Mouse (Mus musculus) G1E (cell line): Measurements from ENCODE around the gene Nipa2. TPM values are rescaled to one million over a fixed set of nuclear protein-coding genes. Genes with fewer than 3 reads are reported as not detected.
"Not testable (repeated sequence)": the region's sequence is repeated elsewhere in the genome, so short reads cannot be mapped to it uniquely, and the experiment has no call there.

Experiments used
- ATAC-seq: 2 replicates; pipeline ENCODE4 v1.8.0; 2016; ENCODE audit warnings: mild to moderate bottlenecking; ENCODE audit not compliant: insufficient number of reproducible peaks, poor library complexity, low FRiP score, severe bottlenecking; ENCODE audit errors: extremely low read depth
- DNase-seq: peaks from one replicate; pipeline ENCODE4 v3.0.0; 2012; ENCODE audit warnings: low spot score
- H3K27me3 ChIP-seq: 2 replicates; pipeline ENCODE4 v1.6.1; 2012; ENCODE audit warnings: mild to moderate bottlenecking, low read length, inconsistent platforms; ENCODE audit not compliant: insufficient read depth
- H3K36me3 ChIP-seq: replicated peaks from 2 replicates; pipeline ENCODE3; 2012; ENCODE audit warnings: mild to moderate bottlenecking, inconsistent platforms
- H3K4me1 ChIP-seq: 2 replicates; pipeline ENCODE4 v1.6.1; 2012; ENCODE audit warnings: low read depth, low read length, inconsistent platforms, mixed read lengths; ENCODE audit not compliant: insufficient read depth
- H3K4me3 ChIP-seq: 2 replicates; pipeline ENCODE4 v1.5.1; 2012; ENCODE audit warnings: low read depth, mild to moderate bottlenecking, inconsistent platforms, low read length, moderate library complexity, mixed read lengths
- H3K9me3 ChIP-seq: replicated peaks from 2 replicates; pipeline ENCODE4 v1.6.1; 2012; ENCODE audit warnings: inconsistent platforms
- CTCF ChIP-seq: IDR thresholded peaks from 2 replicates; pipeline ENCODE4 v1.5.1; 2012; ENCODE audit warnings: low read depth, low read length, inconsistent platforms, mixed read lengths
- GATA1 ChIP-seq: IDR thresholded peaks from 2 replicates; pipeline ENCODE4 v1.6.1; 2012; ENCODE audit warnings: borderline replicate concordance, low read length, inconsistent platforms, mixed read lengths
- GATA2 ChIP-seq: IDR thresholded peaks from 2 replicates; pipeline ENCODE4 v1.6.1; 2012; ENCODE audit warnings: low read depth, low read length, inconsistent platforms, borderline replicate concordance
- POLR2AphosphoS5 ChIP-seq: IDR thresholded peaks from 2 replicates; pipeline ENCODE4 v1.6.1; 2012; ENCODE audit warnings: low read depth, low read length, inconsistent platforms; ENCODE audit not compliant: insufficient replicate concordance
- TAL1 ChIP-seq: conservative IDR thresholded peaks from 2 replicates; pipeline ENCODE4 v1.6.1; 2012; ENCODE audit warnings: low read depth, low read length, inconsistent platforms, mixed read lengths
- polyA plus RNA-seq: library from polyadenylated mRNA; stranded (reverse); fragments of >175 nt; gene quantifications from 2 replicates; pipeline ENCODE4 v1.2.3, GENCODE M21; 2012
- total RNA-seq, 2 experiments: library from RNA; stranded (forward) in 1 of 2; stranded (reverse) in 1 of 2; fragments of 200-1000 nt in 1 of 2; fragments of >200 nt in 1 of 2; fragmentation: Nextera tagmentation in 1 of 2; gene quantifications; 2 replicates each; pipeline ENCODE4 v1.2.3; 2014 to 2017

The Nipa2 gene
- total and polyA plus RNA-seq, 3 experiments = 8.9 to 59.1 (median 46.8) TPM

DNA sequence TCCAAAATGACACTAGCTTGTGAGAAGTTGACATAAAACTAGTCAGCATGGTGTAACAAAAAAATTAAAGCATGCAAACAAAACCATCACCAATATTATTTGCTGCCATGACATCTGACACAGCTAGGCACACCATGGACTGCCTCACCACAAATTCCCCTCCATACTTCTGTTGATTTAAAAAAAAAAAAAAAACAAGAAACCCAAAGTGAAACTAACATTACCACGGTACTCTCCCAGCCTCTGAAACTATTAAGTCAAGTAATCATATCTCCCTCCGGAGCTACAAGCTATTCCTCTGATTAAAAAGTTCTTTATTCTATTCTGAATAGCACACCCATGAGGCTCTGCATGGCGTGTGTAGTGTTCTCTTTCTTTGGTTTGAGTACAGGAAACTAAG is 5.1 kb downstream of the Nipa2 start:
- no peak for TF ChIP-seq POLR2AphosphoS5
- TF ChIP-seq GATA1 = no peak
- TF ChIP-seq GATA2 = no peak
- TF ChIP-seq CTCF = no peak
- TF ChIP-seq TAL1 = no peak
- DNase-seq (no peak), ATAC-seq (no peak)
- Histone ChIP-seq H3K4me1 (peaks cover 16% of the 10 kb centered on the region), H3K27me3 (no peaks in the 10 kb centered on the region), H3K4me3 (no peak overlapping the region), H3K9me3 (no peaks in the 10 kb centered on the region), H3K36me3 (peaks cover 55% of the 10 kb centered on the region)

DNA sequence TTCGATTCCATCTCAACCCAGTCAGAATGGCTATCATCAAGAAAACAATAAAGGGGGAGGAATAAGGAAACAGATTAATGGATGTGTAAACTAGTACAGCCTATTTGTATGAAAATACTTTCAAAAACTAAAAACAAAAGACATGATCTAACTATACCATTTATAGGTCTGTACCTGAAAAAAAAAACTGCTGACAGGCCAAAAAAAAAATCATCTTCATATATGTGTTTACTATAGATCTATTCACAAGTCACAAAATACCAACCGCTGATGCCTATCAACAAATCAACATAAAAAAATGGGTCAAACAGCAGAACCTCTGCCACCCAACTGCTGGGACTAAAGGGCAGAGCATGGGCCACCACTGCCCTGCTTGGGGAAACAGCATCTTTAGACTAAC is 6.2 kb downstream of the Nipa2 start:
- Histone ChIP-seq H3K4me1 (peaks cover 15% of the 10 kb centered on the region), H3K27me3 (no peaks in the 10 kb centered on the region), H3K36me3 (peaks cover 55% of the 10 kb centered on the region), H3K9me3 (no peaks in the 10 kb centered on the region), H3K4me3 (no peak overlapping the region)
- TF ChIP-seq GATA2 (no peak), GATA1 (no peak), CTCF (no peak), TAL1 (no peak), POLR2AphosphoS5 (no peak)
- ATAC-seq (no peak), DNase-seq (no peak)

DNA sequence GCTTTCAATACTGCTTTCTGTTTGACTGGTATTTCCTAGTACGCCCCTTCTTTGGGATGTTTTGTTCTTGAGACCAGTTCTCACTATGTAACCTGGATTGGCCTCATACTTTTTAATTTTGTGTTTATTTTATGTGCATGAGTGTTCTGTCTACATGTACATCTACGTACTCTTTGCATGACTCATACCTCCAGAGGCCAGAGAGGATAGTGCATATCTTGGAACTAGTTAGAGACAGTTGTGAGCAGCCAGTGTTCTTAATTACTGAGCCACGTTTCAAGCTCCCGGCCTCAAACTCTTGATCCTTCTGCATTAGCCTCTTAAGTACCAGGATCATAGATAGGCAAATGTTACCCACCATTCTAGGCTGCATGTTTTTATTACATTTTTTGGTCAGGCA is 23.9 kb downstream of the Nipa2 start:
- Histone ChIP-seq H3K36me3 (peaks cover 64% of the 10 kb centered on the region), H3K9me3 (no peaks in the 10 kb centered on the region), H3K4me1 (no peaks in the 10 kb centered on the region), H3K27me3 (no peaks in the 10 kb centered on the region), H3K4me3 (no peak overlapping the region)
- no peak for DNase-seq
- TF ChIP-seq GATA1 = no peak
- TF ChIP-seq TAL1 = no peak
- TF ChIP-seq CTCF = no peak
- no peak for TF ChIP-seq GATA2
- no peak for TF ChIP-seq POLR2AphosphoS5
- no peak for ATAC-seq

DNA sequence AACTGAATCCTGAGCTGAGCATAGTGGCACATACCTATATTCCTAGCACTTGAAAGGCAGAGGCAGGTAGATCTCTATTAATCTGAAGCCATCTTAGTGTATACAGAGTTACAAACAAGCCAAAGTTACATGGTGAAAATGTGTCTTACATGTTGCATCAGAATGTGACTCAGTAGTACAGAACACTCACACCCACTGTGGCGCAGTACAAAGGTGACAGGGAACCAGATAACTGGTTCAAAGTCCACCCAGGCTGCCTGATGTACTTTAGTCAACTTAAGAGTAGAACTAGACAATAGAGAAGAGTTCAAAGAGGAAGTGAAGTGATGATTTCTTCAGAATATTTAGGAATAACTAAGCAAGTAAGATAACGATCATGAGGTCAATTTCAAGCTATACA is 27.3 kb downstream of the Nipa2 start:
- TF ChIP-seq GATA1 (no peak), GATA2 (no peak), POLR2AphosphoS5 (no peak), CTCF (no peak), TAL1 (no peak)
- no peaks in the 10 kb centered on the region for H3K27me3 ChIP-seq
- H3K9me3 ChIP-seq = no peaks in the 10 kb centered on the region
- ATAC-seq = no peak; the same call in 1 of the 2 replicates
- no peak for DNase-seq
- H3K4me3 ChIP-seq = no peak overlapping the region
- no peaks in the 10 kb centered on the region for H3K4me1 ChIP-seq
- H3K36me3 ChIP-seq = peaks cover 66% of the 10 kb centered on the region

DNA sequence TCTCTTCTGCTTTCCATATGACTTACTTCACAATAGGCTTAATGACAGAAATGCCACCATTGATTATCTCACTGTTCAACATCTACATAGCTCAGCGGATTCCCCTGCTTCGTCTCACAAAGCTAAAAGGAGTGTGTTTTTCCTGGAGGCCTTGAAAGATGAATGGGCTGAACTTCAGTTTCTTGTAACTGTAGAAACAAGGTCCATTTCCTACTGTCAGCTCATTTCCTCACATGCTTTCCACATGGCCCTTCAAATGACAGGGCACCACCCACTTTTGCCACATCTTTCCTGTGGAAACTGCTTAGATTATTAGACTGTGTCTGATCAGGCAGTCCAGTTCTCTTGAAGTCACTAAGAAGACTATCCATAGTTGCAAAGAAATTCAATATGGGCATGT is 33.6 kb downstream of the Nipa2 start:
- TF ChIP-seq GATA1 (no peak), POLR2AphosphoS5 (no peak), GATA2 (no peak), TAL1 (no peak), CTCF (no peak)
- Histone ChIP-seq H3K36me3 (peaks cover 67% of the 10 kb centered on the region), H3K4me1 (no peaks in the 10 kb centered on the region), H3K4me3 (no peak overlapping the region), H3K27me3 (no peaks in the 10 kb centered on the region), H3K9me3 (no peaks in the 10 kb centered on the region)
- ATAC-seq (no peak), DNase-seq (no peak)

DNA sequence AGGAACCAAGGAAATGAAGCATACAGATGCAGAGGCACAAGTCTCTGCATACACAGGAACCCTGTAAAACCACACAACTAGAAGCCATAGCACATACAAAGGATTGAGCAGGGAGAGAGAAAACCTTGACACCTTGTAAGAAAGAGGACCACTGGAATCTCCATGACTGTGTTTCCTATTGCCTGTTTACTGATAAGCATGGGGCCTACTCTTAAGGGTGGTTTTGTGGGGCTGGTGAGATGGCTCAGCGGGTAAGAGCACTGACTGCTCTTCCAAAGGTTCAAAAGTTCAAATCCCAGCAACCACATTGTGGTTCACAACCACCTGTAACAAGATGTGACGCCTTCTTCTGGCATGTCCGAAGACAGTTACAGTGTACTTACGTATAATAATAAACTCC is 35.0 kb downstream of the Nipa2 start:
- ATAC-seq = no peak
- DNase-seq = no peak
- Histone ChIP-seq H3K4me1 (no peaks in the 10 kb centered on the region), H3K9me3 (no peaks in the 10 kb centered on the region), H3K27me3 (no peaks in the 10 kb centered on the region), H3K36me3 (peaks cover 73% of the 10 kb centered on the region), H3K4me3 (no peak overlapping the region)
- TF ChIP-seq TAL1 (no peak), GATA2 (no peak), GATA1 (no peak), POLR2AphosphoS5 (no peak), CTCF (no peak)

DNA sequence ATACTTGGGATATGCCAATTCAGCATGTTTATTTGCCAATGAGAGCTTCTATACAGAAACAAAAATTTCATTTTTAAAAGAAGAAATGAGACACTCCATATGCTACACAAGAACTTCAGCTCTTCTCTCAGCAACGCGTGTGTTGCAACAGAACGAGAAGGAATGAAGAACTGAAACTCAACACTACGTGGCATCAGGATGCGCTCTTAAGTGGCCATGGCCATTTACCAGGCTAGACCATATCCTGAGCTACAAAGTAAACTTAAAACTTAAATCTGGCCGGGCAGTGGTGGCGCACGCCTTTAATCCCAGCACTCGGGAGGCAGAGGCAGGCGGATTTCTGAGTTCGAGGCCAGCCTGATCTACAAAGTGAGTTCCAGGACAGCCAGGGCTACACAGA is 43.9 kb downstream of the Nipa2 start:
- H3K27me3 ChIP-seq, H3K4me3 ChIP-seq, ATAC-seq, H3K9me3 ChIP-seq, H3K4me1 ChIP-seq, DNase-seq: not testable (repeated sequence)
- peaks cover 78% of the 10 kb centered on the region for H3K36me3 ChIP-seq

DNA sequence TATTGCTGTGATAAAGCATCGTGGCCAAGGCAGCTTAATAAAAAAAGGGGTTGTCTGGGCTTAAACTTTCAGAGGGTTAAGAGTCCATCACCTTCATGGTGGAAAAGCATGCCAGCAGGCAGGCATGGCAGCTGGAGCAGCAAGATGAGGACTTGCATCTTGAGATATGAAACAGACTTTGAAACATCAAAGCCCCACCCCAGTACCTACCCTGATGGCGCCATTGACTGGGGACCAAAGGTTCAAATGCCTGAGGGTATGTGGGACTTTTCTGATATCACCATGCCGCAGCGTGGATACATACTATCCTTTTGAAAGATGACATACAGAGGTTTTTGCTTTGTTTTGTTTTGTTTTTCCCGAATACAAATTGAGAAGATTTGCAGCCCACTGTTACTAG is 50.2 kb downstream of the Nipa2 start:
- H3K4me1 ChIP-seq = no peaks in the 10 kb centered on the region
- H3K4me3 ChIP-seq = no peak overlapping the region
- H3K27me3 ChIP-seq = no peaks in the 10 kb centered on the region
- H3K36me3 ChIP-seq = peaks cover 76% of the 10 kb centered on the region
- no peak for ATAC-seq
- DNase-seq = no peak
- TF ChIP-seq CTCF (no peak), TAL1 (no peak), GATA1 (no peak)
- no peaks in the 10 kb centered on the region for H3K9me3 ChIP-seq
